Mouse (Mus musculus) retina, adult 2 months (tissue): ENCODE data around the gene Vsig10l.

Source experiments
- DNase-seq: peaks from one replicate; pipeline ENCODE4 v3.0.0-alpha.2; 2012; ENCODE audit warnings: low read depth, low spot score

Vsig10l gene

GRCm38 (mm10) chr7:43453599-43454355 lies 9.2 kb upstream of the Vsig10l start:
- DNase-seq = no peak

GRCm38 (mm10) chr7:43454371-43454770 lies 8.6 kb upstream of the Vsig10l start:
- no peak for DNase-seq

- DNase-seq = no peak
Observed at GRCm38 (mm10) chr7:43463976-43464375, 1.0 kb downstream of the Vsig10l start.

- no peak for DNase-seq
Observed at GRCm38 (mm10) chr7:43464864-43465343, 2.0 kb downstream of the Vsig10l start.

- DNase-seq = peak; percentile 72
Observed at GRCm38 (mm10) chr7:43465344-43466098, 2.6 kb downstream of the Vsig10l start.

- DNase-seq = no peak
Observed at GRCm38 (mm10) chr7:43466099-43466694, 3.2 kb downstream of the Vsig10l start.

- DNase-seq = no peak
Observed at GRCm38 (mm10) chr7:43470373-43470772, 7.4 kb downstream of the Vsig10l start.

GRCm38 (mm10) chr7:43475706-43476105 lies 12.8 kb downstream of the Vsig10l start:
- DNase-seq = no peak

GRCm38 (mm10) chr7:43476376-43476775 lies 13.4 kb downstream of the Vsig10l start:
- no peak for DNase-seq

- DNase-seq = no peak
Observed at GRCm38 (mm10) chr7:43481191-43481590, 18.2 kb downstream of the Vsig10l start.

- DNase-seq = no peak
Observed at GRCm38 (mm10) chr7:43482090-43482716, 19.3 kb downstream of the Vsig10l start.

- no peak for DNase-seq
Observed at GRCm38 (mm10) chr7:43483236-43483635, 20.3 kb downstream of the Vsig10l start.

- DNase-seq = no peak
Observed at GRCm38 (mm10) chr7:43488646-43489045, 25.7 kb downstream of the Vsig10l start.

- DNase-seq = no peak
Observed at GRCm38 (mm10) chr7:43489631-43490125, 26.7 kb downstream of the Vsig10l start, which contains the start of gene Iglon5. Iglon5 (minus strand) TSS chr7:43490075.

GRCm38 (mm10) chr7:43490182-43490584 lies 27.2 kb downstream of the Vsig10l start:
- DNase-seq = no peak

GRCm38 (mm10) chr7:43490861-43491260 lies 27.9 kb downstream of the Vsig10l start:
- no peak for DNase-seq

- DNase-seq = peak; percentile 28
Observed at GRCm38 (mm10) chr7:43495343-43496021, 32.5 kb downstream of the Vsig10l start.

- no peak for DNase-seq
Observed at GRCm38 (mm10) chr7:43511707-43512478, 48.9 kb downstream of the Vsig10l start.

- no peak for DNase-seq
Observed at GRCm38 (mm10) chr7:43512519-43512918, 49.6 kb downstream of the Vsig10l start.

- DNase-seq = no peak
Observed at GRCm38 (mm10) chr7:43515076-43515475, 52.1 kb downstream of the Vsig10l start.
